Mouse (Mus musculus): ENCODE data around the gene Rftn1. TPM values are rescaled to one million over a fixed set of nuclear protein-coding genes. Genes with fewer than 3 reads are reported as not detected.

Rftn1 gene
- polyA plus RNA-seq, 1 experiment: 4.2 TPM

GRCm38 (mm10) chr17:50013848-50014247, 176.6 kb downstream of the Rftn1 start:
- Histone ChIP-seq H3K4me1 (ENCODE audit: control insufficient read depth, insufficient read depth, insufficient read length, low read length) (peaks cover 9% of the 10 kb centered on the region), H3K27ac (replicated peaks; ENCODE audit: low read depth, low read length) (peak overlapping the region; percentile 18; the same call in 1 of the 2 replicates), H3K4me3 (ENCODE audit: insufficient read depth, low read depth, low read length) (no peak overlapping the region)

- Histone ChIP-seq H3K27ac (replicated peaks; ENCODE audit: low read depth, low read length) (no peak overlapping the region), H3K4me1 (ENCODE audit: control insufficient read depth, insufficient read depth, insufficient read length, low read length) (peaks cover 9% of the 10 kb centered on the region), H3K4me3 (ENCODE audit: insufficient read depth, low read depth, low read length) (no peak overlapping the region)
Measured at GRCm38 (mm10) chr17:50010096-50010495, 180.4 kb downstream of the Rftn1 start.

DNA sequence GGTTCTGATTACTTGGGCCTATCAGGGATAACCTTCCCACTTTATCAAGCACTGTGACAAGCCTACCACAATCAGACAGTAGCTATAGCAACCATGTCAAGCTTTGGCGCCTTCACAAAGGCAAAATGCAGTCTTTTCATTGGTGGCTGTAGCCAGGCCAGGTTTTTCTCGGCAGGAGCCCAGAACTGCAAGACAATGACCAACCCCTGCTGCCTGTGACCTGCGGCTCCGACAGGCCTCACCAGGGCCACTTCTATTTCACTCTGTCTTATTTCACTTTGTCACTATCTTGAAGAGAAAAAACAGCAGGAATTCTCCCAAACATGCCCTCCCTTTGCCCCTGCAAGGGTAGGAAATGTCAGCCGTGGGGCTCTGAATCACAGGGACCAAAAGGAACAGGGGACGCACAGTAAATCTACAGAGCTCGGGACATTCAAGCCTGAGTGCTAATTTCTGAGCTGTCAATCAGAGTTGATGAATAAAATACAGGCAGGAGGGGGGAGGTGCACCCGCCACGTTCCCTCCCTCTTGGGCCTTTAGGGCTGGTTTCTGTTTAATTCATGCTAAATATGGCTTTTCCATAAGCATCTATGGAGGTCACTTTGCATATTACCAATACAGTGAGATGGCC, 183.6 kb downstream of the Rftn1 start:
- Histone ChIP-seq H3K4me1 (ENCODE audit: control insufficient read depth, insufficient read depth, insufficient read length, low read length) (no peaks in the 10 kb centered on the region), H3K4me3 (ENCODE audit: insufficient read depth, low read depth, low read length) (no peak overlapping the region), H3K27ac (replicated peaks; ENCODE audit: low read depth, low read length) (no peak overlapping the region)

- no peak overlapping the region for H3K27ac ChIP-seq (replicated peaks; ENCODE audit: low read depth, low read length)
Measured at GRCm38 (mm10) chr17:50006338-50006720, 184.1 kb downstream of the Rftn1 start.

GRCm38 (mm10) chr17:50003156-50003555, 187.3 kb downstream of the Rftn1 start:
- H3K27ac ChIP-seq (replicated peaks; ENCODE audit: low read depth, low read length): no peak overlapping the region
- no peak overlapping the region for H3K4me3 ChIP-seq (ENCODE audit: insufficient read depth, low read depth, low read length)
- no peaks in the 10 kb centered on the region for H3K4me1 ChIP-seq (ENCODE audit: control insufficient read depth, insufficient read depth, insufficient read length, low read length)

More at GRCm38 (mm10) chr17:50006338-50006720, 184.1 kb downstream of the Rftn1 start:
- Histone ChIP-seq H3K4me1 (ENCODE audit: control insufficient read depth, insufficient read depth, insufficient read length, low read length) (no peaks in the 10 kb centered on the region), H3K4me3 (ENCODE audit: insufficient read depth, low read depth, low read length) (no peak overlapping the region)

- Histone ChIP-seq H3K4me3 (ENCODE audit: insufficient read depth, low read depth, low read length) (no peak overlapping the region), H3K27ac (replicated peaks; ENCODE audit: low read depth, low read length) (no peak overlapping the region), H3K4me1 (ENCODE audit: control insufficient read depth, insufficient read depth, insufficient read length, low read length) (no peaks in the 10 kb centered on the region)
Measured at GRCm38 (mm10) chr17:50002171-50002570, 188.3 kb downstream of the Rftn1 start.

DNA sequence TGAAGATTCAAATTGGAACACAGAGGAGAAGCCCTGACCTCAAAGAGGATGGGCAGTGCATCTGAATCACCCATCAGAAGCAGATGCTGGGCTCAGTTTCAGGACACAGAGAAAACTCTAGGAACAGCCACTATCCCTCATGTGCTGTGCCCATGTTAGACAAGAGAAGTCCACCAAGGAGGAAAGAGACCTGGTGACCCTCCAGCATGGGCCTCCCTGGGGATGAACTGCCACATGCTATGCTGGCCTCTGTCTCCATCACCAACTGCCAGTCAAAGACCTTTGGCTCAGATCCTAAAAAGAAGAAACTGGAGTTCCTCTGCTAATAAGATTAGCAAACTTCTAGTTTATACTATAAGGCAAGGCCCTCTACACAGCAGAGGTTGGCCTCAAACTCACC, 188.7 kb downstream of the Rftn1 start:
- H3K4me1 ChIP-seq (ENCODE audit: control insufficient read depth, insufficient read depth, insufficient read length, low read length): no peaks in the 10 kb centered on the region
- no peak overlapping the region for H3K4me3 ChIP-seq (ENCODE audit: insufficient read depth, low read depth, low read length)
- H3K27ac ChIP-seq (replicated peaks; ENCODE audit: low read depth, low read length): no peak overlapping the region

- Histone ChIP-seq H3K27ac (replicated peaks; ENCODE audit: low read depth, low read length) (no peak overlapping the region), H3K4me3 (ENCODE audit: insufficient read depth, low read depth, low read length) (no peak overlapping the region), H3K4me1 (ENCODE audit: control insufficient read depth, insufficient read depth, insufficient read length, low read length) (peaks cover 9% of the 10 kb centered on the region)
Measured at GRCm38 (mm10) chr17:50000580-50000979, 189.9 kb downstream of the Rftn1 start.

- Histone ChIP-seq H3K27ac (replicated peaks; ENCODE audit: low read depth, low read length) (peak overlapping the region; percentile 68), H3K4me3 (ENCODE audit: insufficient read depth, low read depth, low read length) (no peak overlapping the region), H3K4me1 (ENCODE audit: control insufficient read depth, insufficient read depth, insufficient read length, low read length) (peaks cover 17% of the 10 kb centered on the region)
Measured at GRCm38 (mm10) chr17:49996626-49997152, 193.8 kb downstream of the Rftn1 start.

DNA sequence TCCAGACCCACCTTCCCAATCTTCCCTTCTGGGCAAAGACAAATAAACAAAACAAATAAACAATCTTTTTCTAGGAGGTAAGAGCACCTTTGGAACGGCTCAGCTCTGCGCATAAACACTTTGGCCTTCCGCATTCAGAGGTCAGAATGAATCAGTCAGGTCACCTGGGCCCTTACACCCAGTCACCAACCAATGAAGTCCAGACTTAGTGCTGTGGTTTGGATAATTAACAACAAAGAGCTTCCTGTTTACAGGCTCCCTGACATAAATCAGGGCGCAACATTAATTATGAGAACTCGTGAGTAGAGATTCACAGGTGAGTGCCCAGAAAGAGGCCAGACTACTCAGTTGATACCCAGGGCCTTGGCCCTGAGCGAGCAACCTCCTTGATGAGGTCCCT, 194.4 kb downstream of the Rftn1 start:
- H3K4me3 ChIP-seq (ENCODE audit: insufficient read depth, low read depth, low read length): no peak overlapping the region
- peak overlapping the region; percentile 68 for H3K27ac ChIP-seq (replicated peaks; ENCODE audit: low read depth, low read length)
- peaks cover 17% of the 10 kb centered on the region for H3K4me1 ChIP-seq (ENCODE audit: control insufficient read depth, insufficient read depth, insufficient read length, low read length)

GRCm38 (mm10) chr17:49995226-49995625, 195.2 kb downstream of the Rftn1 start:
- Histone ChIP-seq H3K4me1 (ENCODE audit: control insufficient read depth, insufficient read depth, insufficient read length, low read length) (peaks cover 17% of the 10 kb centered on the region), H3K27ac (replicated peaks; ENCODE audit: low read depth, low read length) (peak overlapping the region; percentile 68), H3K4me3 (ENCODE audit: insufficient read depth, low read depth, low read length) (no peak overlapping the region)

GRCm38 (mm10) chr17:49993631-49994030, 196.8 kb downstream of the Rftn1 start:
- H3K27ac ChIP-seq (replicated peaks; ENCODE audit: low read depth, low read length): no peak overlapping the region
- peaks cover 17% of the 10 kb centered on the region for H3K4me1 ChIP-seq (ENCODE audit: control insufficient read depth, insufficient read depth, insufficient read length, low read length)
- no peak overlapping the region for H3K4me3 ChIP-seq (ENCODE audit: insufficient read depth, low read depth, low read length)

DNA sequence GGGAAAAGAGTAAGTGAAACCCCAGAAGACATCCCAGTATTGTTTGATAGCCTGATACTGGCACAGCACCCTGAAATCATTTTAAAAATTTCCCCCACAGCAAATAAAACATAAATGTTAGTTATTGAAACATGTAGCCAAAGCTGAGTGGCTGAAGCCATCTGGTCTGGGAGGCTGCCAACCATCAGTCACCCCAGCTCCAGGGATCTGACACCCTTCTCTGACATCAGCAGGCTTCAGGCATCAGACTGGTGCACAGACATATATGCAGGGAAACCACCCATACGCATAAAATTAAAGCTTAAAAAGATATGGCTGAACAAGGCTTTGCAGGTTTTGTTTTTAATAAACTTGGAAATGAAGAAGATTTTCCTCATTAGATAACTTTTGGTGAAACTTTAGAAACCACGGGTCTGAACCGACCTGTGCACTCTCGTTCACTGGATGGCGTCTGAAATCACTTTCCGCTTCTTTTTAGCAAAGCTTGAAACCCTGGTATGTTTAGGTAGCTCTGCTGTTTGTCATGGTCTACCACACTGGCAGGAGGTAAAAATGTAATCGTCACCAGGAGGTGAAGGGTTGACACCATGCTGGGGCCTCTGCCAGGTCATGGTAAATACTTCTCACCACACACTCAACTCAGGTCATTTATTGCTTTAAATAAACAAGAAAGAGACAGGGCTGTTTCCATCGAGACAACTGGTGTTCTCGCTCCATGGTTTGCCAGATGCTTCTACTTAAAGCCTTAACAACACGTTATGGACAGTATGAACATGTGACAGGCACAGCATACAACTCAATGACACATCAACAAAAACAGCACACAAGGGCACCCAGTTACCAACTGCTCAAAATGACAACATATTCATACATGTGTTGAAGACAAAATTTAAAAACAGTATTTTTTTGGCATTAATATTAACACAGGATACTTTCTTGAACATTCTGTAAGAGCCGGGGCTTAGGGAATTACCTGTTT, 197.6 kb downstream of the Rftn1 start:
- Histone ChIP-seq H3K4me1 (ENCODE audit: control insufficient read depth, insufficient read depth, insufficient read length, low read length) (peaks cover 17% of the 10 kb centered on the region), H3K4me3 (ENCODE audit: insufficient read depth, low read depth, low read length) (no peak overlapping the region), H3K27ac (replicated peaks; ENCODE audit: low read depth, low read length) (no peak overlapping the region)

DNA sequence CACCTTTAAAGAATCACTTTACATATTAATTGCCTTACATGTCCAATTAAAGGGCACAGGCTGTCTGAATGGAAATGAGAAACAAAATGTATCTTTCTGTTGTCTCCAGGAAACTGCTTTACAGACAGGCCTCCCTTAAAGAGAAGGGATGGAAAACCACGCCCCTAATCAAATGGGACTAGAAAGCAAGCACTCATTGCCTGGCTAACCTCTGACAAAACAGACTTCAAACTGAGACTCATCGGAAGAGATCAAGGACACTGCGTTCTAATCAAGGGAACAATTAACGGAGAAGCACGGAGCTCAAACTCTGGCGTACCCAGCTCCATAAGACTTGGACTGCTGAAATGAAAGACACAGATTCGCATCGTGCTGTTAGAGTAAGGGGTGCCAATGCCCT, 200.9 kb downstream of the Rftn1 start:
- no peak overlapping the region for H3K4me3 ChIP-seq (ENCODE audit: insufficient read depth, low read depth, low read length)
- H3K27ac ChIP-seq (replicated peaks; ENCODE audit: low read depth, low read length): no peak overlapping the region

DNA sequence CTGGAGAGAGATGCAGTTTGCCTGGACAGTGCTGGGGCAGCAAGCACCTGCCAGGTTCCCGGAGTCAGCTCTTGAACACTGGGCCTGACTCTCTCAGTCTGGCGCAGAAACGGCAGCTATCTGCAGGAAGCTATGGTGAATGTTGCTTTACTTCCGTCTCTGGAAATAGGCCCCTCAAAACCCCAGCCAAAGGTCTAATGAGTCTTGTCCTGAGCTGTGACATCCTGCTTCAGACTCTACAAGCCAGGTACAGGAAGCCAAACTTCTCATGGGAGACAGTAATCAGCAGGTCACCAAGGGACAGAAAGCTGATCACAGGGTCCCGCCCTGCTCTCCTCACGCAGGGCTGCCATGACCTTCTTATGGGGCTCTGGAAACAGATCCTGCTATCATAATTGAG, 203.4 kb downstream of the Rftn1 start:
- peak overlapping the region; percentile 63 for H3K27ac ChIP-seq (replicated peaks; ENCODE audit: low read depth, low read length)
- H3K4me1 ChIP-seq (ENCODE audit: control insufficient read depth, insufficient read depth, insufficient read length, low read length): peaks cover 19% of the 10 kb centered on the region; the same call in 1 of the 2 replicates
- H3K4me3 ChIP-seq (ENCODE audit: insufficient read depth, low read depth, low read length): no peak overlapping the region

More for the DNA sequence above, 200.9 kb downstream of the Rftn1 start:
- H3K4me1 ChIP-seq (ENCODE audit: control insufficient read depth, insufficient read depth, insufficient read length, low read length): peaks cover 7% of the 10 kb centered on the region; the same call in 1 of the 2 replicates

Data from brown adipose tissue, adult 24 weeks (tissue).